Comparison of ENCODE assay signal across 8 mouse cellular contexts in the genomic region with DNA sequence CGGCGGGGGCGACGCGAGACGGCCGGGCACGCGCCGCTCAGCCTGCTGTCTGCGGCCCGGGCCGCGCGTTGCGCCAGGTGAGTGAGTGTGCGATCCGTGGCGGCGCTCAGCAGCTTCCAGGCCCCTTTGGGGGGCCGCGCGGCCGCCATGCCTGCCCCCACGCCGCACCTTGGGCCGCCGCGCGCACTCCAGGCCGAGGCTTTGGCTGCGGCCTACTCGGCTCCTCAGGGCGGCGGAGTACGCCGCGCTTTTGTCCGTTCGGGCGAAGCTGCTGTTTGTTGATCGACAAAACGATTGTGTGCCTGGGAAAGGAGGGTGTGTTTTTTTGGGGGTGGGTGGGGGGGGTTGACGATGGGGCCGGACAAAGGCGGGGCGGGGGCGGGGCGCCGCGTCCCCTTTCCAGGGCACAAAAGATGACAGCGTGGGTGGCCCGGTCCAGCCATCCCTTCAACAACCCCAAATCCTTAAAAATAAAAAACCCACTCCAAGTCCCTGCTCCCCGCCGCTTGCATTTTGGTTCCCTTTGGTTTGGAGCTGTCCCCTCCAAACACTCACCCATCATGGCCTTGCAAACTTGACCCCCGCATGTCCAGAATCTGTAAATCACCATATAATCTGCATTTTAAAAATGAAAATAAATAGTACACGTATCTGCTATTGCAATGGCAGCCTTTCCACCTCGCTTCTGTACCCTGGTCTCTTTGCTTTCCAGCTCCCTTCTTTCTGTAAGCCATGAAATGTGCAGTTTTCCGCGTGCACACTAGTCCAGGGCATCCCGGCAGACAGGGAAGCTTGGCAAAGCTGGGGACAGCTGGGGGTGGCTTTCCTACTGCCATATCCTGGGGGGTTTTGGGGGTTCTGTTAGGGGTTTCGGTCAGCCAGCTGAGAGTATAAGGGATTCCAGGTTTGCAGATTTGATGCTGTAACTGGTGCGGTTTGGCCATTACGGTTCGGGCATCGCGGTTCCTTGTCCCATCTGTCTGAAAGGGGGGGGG. TPM values are rescaled to one million over a fixed set of nuclear protein-coding genes. Genes with fewer than 3 reads are reported as not detected.
A peak's percentile ranks its signal among the peaks of the same experiment; 100 is the strongest.
DNase-seq lines count a peak whose midpoint lies in the region; ATAC-seq and TF ChIP-seq lines count a peak whose summit lies in the region.

No protein-coding gene starts in this region.

- DNase-seq in lung, adult 2 months = no peak
- no peak for DNase-seq in lung, adult 18-20 months
- no peak for DNase-seq in limb, embryonic 11.5 days (ENCODE audit: low spot score)
- DNase-seq in neural tube, embryonic 11.5 days (ENCODE audit: low spot score) = peak; percentile 56
- no peak for DNase-seq in B cell, adult 2 months
- DNase-seq in layer of hippocampus, adult 9-11 months = no peak

- H3K4me3 ChIP-seq in lung, adult 2 months (replicated peaks; ENCODE audit: extremely low read depth, low read depth, low read length) = peak overlapping the region; percentile 71
- H3K4me3 ChIP-seq in bone marrow macrophage, adult 2 months (ENCODE audit: insufficient read depth, low read length) = peak overlapping the region; percentile 70
- H3K4me3 ChIP-seq in limb, embryonic 11.5 days (ENCODE audit: low read depth, low read length) = peak overlapping the region; percentile 88
- peak overlapping the region; percentile 96 for H3K4me3 ChIP-seq in neural tube, embryonic 11.5 days (ENCODE audit: low read depth, low read length)

- peak overlapping the region; percentile 88 for H3K9ac ChIP-seq in limb, embryonic 11.5 days (ENCODE audit: low read length)
- H3K9ac ChIP-seq in neural tube, embryonic 11.5 days (ENCODE audit: low read length) = peak overlapping the region; percentile 94

- TF ChIP-seq POLR2A in lung, adult 2 months (IDR thresholded peaks at IDR 0.05; ENCODE audit: borderline replicate concordance, extremely low read depth, low read depth, low read length) = no peak
- TF ChIP-seq POLR2A in bone marrow macrophage, adult 2 months (IDR thresholded peaks at IDR 0.05; ENCODE audit: borderline replicate concordance, low read depth, low read length) = no peak

- no peak for TF ChIP-seq CTCF in lung, adult 2 months (IDR thresholded peaks at IDR 0.05; ENCODE audit: insufficient read depth, low read length)
- no peak for TF ChIP-seq CTCF in bone marrow macrophage, adult 2 months (IDR thresholded peaks at IDR 0.05; ENCODE audit: low read depth, low read length)

- peaks cover 11% of the 10 kb centered on the region for H3K4me1 ChIP-seq in lung, adult 2 months (ENCODE audit: control insufficient read depth, insufficient read depth, low read length)
- H3K4me1 ChIP-seq in bone marrow macrophage, adult 2 months (ENCODE audit: control insufficient read depth, insufficient read depth, low read length) = peaks cover 10% of the 10 kb centered on the region
- H3K4me1 ChIP-seq in limb, embryonic 11.5 days (ENCODE audit: control insufficient read depth, insufficient read depth, low read length) = peaks cover 14% of the 10 kb centered on the region
- H3K4me1 ChIP-seq in neural tube, embryonic 11.5 days (ENCODE audit: control insufficient read depth, insufficient read depth, low read length) = peaks cover 15% of the 10 kb centered on the region

- peak; percentile 10; the same call in 1 of the 2 replicates for ATAC-seq in erythroid progenitor cell, adult 5-6 weeks (replicated peaks; ENCODE audit: low FRiP score, poor library complexity, severe bottlenecking)
- ATAC-seq in limb, embryonic 11.5 days (ENCODE audit: insufficient number of reproducible peaks, low FRiP score, low TSS enrichment, low read depth) = peak; percentile 34
- peak; percentile 60 for ATAC-seq in neural tube, embryonic 11.5 days (ENCODE audit: insufficient read depth, low FRiP score, low TSS enrichment)

- H3K27ac ChIP-seq in bone marrow macrophage, adult 2 months (ENCODE audit: insufficient read depth, low read depth, low read length) = peak overlapping the region; percentile 27
- H3K27ac ChIP-seq in limb, embryonic 11.5 days (replicated peaks; ENCODE audit: low read depth, low read length) = peak overlapping the region; percentile 73; the same call in 1 of the 2 replicates
- peak overlapping the region; percentile 94 for H3K27ac ChIP-seq in neural tube, embryonic 11.5 days (ENCODE audit: low read depth, low read length)

- WGBS in lung, adult 2 months = 2% methylated on average over 63 of the region's 67 CpGs
- WGBS in limb, embryonic 11.5 days = 3% methylated on average over 65 of the region's 67 CpGs
- WGBS in neural tube, embryonic 11.5 days = 3% methylated on average over 53 of the region's 67 CpGs

- peaks cover 8% of the 10 kb centered on the region for H3K36me3 ChIP-seq in limb, embryonic 11.5 days (ENCODE audit: control insufficient read depth, insufficient read depth, low read length)
- H3K36me3 ChIP-seq in neural tube, embryonic 11.5 days (ENCODE audit: control insufficient read depth, insufficient read depth, low read length) = no peaks in the 10 kb centered on the region; the same call in 1 of the 2 replicates

- H3K4me2 ChIP-seq in limb, embryonic 11.5 days (ENCODE audit: low read depth, severe bottlenecking) = peak overlapping the region; percentile 53
- peak overlapping the region; percentile 88 for H3K4me2 ChIP-seq in neural tube, embryonic 11.5 days (ENCODE audit: low read depth)

- no peaks in the 10 kb centered on the region for H3K9me3 ChIP-seq in limb, embryonic 11.5 days (ENCODE audit: control insufficient read depth, low read length)
- H3K9me3 ChIP-seq in neural tube, embryonic 11.5 days (ENCODE audit: control insufficient read depth, low read length) = no peaks in the 10 kb centered on the region

- no peaks in the 10 kb centered on the region for H3K27me3 ChIP-seq in limb, embryonic 11.5 days (ENCODE audit: control insufficient read depth, insufficient read depth, low read length)
- H3K27me3 ChIP-seq in neural tube, embryonic 11.5 days (ENCODE audit: control insufficient read depth, insufficient read depth, low read length) = no peaks in the 10 kb centered on the region

RNA-seq across cellular contexts. Expression of a gene that starts 0.6 kb away (rescaled TPM):
- polyA plus RNA-seq in lung, adult 2 months (2012; rRNA removed) = 39.9 and 46.1 TPM in 2 replicates
- polyA plus RNA-seq in bone marrow macrophage, adult 2 months (2012; ENCODE audit: insufficient read depth, insufficient read length, missing spikeins) = 13.2 and 17.3 TPM in 2 replicates
- 3.4 and 18.0 TPM in 2 replicates for total RNA-seq in erythroid progenitor cell, adult 5-6 weeks (2015; ENCODE audit: low replicate concordance)
- 3.4 and 8.5 TPM in 2 replicates for total RNA-seq in erythroid progenitor cell, adult 5-6 weeks (2017; ENCODE audit: low replicate concordance)
- polyA plus RNA-seq in limb, embryonic 11.5 days (2014; fragmentation: Nextera tagmentation; extraction: Ambion mirVana) = 33.2 and 34.4 TPM in 2 replicates
- polyA plus RNA-seq in neural tube, embryonic 11.5 days (2014; fragmentation: Nextera tagmentation; extraction: Ambion mirVana) = 53.5 and 59.9 TPM in 2 replicates

RNA-seq across cellular contexts. Expression of a gene that starts 23.3 kb away (rescaled TPM):
- polyA plus RNA-seq in lung, adult 2 months (2012; rRNA removed) = 2.6 and 3.2 TPM in 2 replicates
- 23.9 and 29.3 TPM in 2 replicates for polyA plus RNA-seq in bone marrow macrophage, adult 2 months (2012; ENCODE audit: insufficient read depth, insufficient read length, missing spikeins)
- total RNA-seq in erythroid progenitor cell, adult 5-6 weeks (2015; ENCODE audit: low replicate concordance) = 86.9 and 122 TPM in 2 replicates
- 178 and 179 TPM in 2 replicates for total RNA-seq in erythroid progenitor cell, adult 5-6 weeks (2017; ENCODE audit: low replicate concordance)
- polyA plus RNA-seq in limb, embryonic 11.5 days (2014; fragmentation: Nextera tagmentation; extraction: Ambion mirVana) = 153 and 167 TPM in 2 replicates
- 116 and 128 TPM in 2 replicates for polyA plus RNA-seq in neural tube, embryonic 11.5 days (2014; fragmentation: Nextera tagmentation; extraction: Ambion mirVana)

RNA-seq across cellular contexts. Expression of a gene that starts 26.4 kb away (rescaled TPM):
- polyA plus RNA-seq in lung, adult 2 months (2012; rRNA removed) = not detected in 2 replicates
- polyA plus RNA-seq in bone marrow macrophage, adult 2 months (2012; ENCODE audit: insufficient read depth, insufficient read length, missing spikeins) = not detected in 2 replicates
- not detected in 2 replicates for total RNA-seq in erythroid progenitor cell, adult 5-6 weeks (2015; ENCODE audit: low replicate concordance)
- total RNA-seq in erythroid progenitor cell, adult 5-6 weeks (2017; ENCODE audit: low replicate concordance) = not detected in 2 replicates
- not detected in 2 replicates for polyA plus RNA-seq in limb, embryonic 11.5 days (2014; fragmentation: Nextera tagmentation; extraction: Ambion mirVana)
- not detected in 2 replicates for polyA plus RNA-seq in neural tube, embryonic 11.5 days (2014; fragmentation: Nextera tagmentation; extraction: Ambion mirVana)

RNA-seq across cellular contexts. Expression of a gene that starts 33.8 kb away (rescaled TPM):
- polyA plus RNA-seq in lung, adult 2 months (2012; rRNA removed) = 39.4 and 39.6 TPM in 2 replicates
- polyA plus RNA-seq in bone marrow macrophage, adult 2 months (2012; ENCODE audit: insufficient read depth, insufficient read length, missing spikeins) = 40.4 and 44.1 TPM in 2 replicates
- total RNA-seq in erythroid progenitor cell, adult 5-6 weeks (2015; ENCODE audit: low replicate concordance) = 2.2 and 2.5 TPM in 2 replicates
- 5.6 and 6.7 TPM in 2 replicates for total RNA-seq in erythroid progenitor cell, adult 5-6 weeks (2017; ENCODE audit: low replicate concordance)
- polyA plus RNA-seq in limb, embryonic 11.5 days (2014; fragmentation: Nextera tagmentation; extraction: Ambion mirVana) = 58.7 and 66.0 TPM in 2 replicates
- 33.0 and 37.8 TPM in 2 replicates for polyA plus RNA-seq in neural tube, embryonic 11.5 days (2014; fragmentation: Nextera tagmentation; extraction: Ambion mirVana)

RNA-seq across cellular contexts. Expression of a gene that starts 49.9 kb away (rescaled TPM):
- 17.1 and 18.1 TPM in 2 replicates for polyA plus RNA-seq in lung, adult 2 months (2012; rRNA removed)
- polyA plus RNA-seq in bone marrow macrophage, adult 2 months (2012; ENCODE audit: insufficient read depth, insufficient read length, missing spikeins) = 13.5 and 17.6 TPM in 2 replicates
- 4.0 and 4.6 TPM in 2 replicates for total RNA-seq in erythroid progenitor cell, adult 5-6 weeks (2015; ENCODE audit: low replicate concordance)
- total RNA-seq in erythroid progenitor cell, adult 5-6 weeks (2017; ENCODE audit: low replicate concordance) = 1.4 and 2.6 TPM in 2 replicates
- 3.2 and 3.8 TPM in 2 replicates for polyA plus RNA-seq in limb, embryonic 11.5 days (2014; fragmentation: Nextera tagmentation; extraction: Ambion mirVana)
- 2.4 and 2.5 TPM in 2 replicates for polyA plus RNA-seq in neural tube, embryonic 11.5 days (2014; fragmentation: Nextera tagmentation; extraction: Ambion mirVana)

Comparison
In these comparisons a context has a peak if more than half of its experiments do, and no peak if none do; other contexts are left out.
1. H3K27ac ChIP-seq: peak in every context shown above with its lines; median percentile 94 in neural tube, embryonic 11.5 days; 73 in limb, embryonic 11.5 days; 27 in bone marrow macrophage, adult 2 months.
2. ATAC-seq: peak in every context shown above with its lines; median percentile 60 in neural tube, embryonic 11.5 days; 34 in limb, embryonic 11.5 days; 10 in erythroid progenitor cell, adult 5-6 weeks.